Mouse (Mus musculus) midbrain, embryonic 16.5 days (tissue): Measurements from ENCODE around the gene Zfr. TPM values are rescaled to one million over a fixed set of nuclear protein-coding genes. Genes with fewer than 3 reads are reported as not detected.
"Not testable (repeated sequence)": the region's sequence is repeated elsewhere in the genome, so short reads cannot be mapped to it uniquely, and the experiment has no call there.

Experiments
- ATAC-seq: fragments of 200-750 bp; cut with Nextera tagmentation; 2 replicates; pipeline ENCODE4 v1.8.0; 2017; ENCODE audit warnings: moderate TSS enrichment
- H3K27ac ChIP-seq: fragments of 300-500 bp; sonication (generic); 2 replicates; pipeline ENCODE4 v1.5.1; 2014; ENCODE audit warnings: mild to moderate bottlenecking, low read length, mixed read lengths
- H3K27me3 ChIP-seq: fragments of 300-500 bp; sonication (generic); 2 replicates; pipeline ENCODE4 v1.6.1; 2014; ENCODE audit warnings: low read depth, low read length, mixed read lengths; ENCODE audit not compliant: control insufficient read depth, insufficient read depth
- H3K36me3 ChIP-seq: fragments of 300-500 bp; sonication (generic); 2 replicates; pipeline ENCODE4 v1.6.1; 2014; ENCODE audit warnings: mild to moderate bottlenecking, low read length, moderate library complexity, mixed read lengths; ENCODE audit not compliant: control insufficient read depth, insufficient read depth
- H3K4me1 ChIP-seq: fragments of 300-500 bp; sonication (generic); 2 replicates; pipeline ENCODE4 v1.6.1; 2014; ENCODE audit warnings: mild to moderate bottlenecking, low read length, mixed read lengths; ENCODE audit not compliant: control insufficient read depth, insufficient read depth
- H3K4me2 ChIP-seq: fragments of 300-500 bp; sonication (generic); 2 replicates; pipeline ENCODE4 v1.6.1; 2014; ENCODE audit warnings: mild to moderate bottlenecking, low read length, mixed read lengths
- H3K4me3 ChIP-seq: fragments of 300-500 bp; sonication (generic); 2 replicates; pipeline ENCODE4 v1.5.1; 2014; ENCODE audit warnings: low read depth, mild to moderate bottlenecking, low read length, moderate library complexity, mixed read lengths
- H3K9ac ChIP-seq: fragments of 300-500 bp; sonication (generic); 2 replicates; pipeline ENCODE4 v1.6.1; 2014; ENCODE audit warnings: low read depth, low read length, mixed read lengths
- H3K9me3 ChIP-seq: fragments of 300-500 bp; sonication (generic); replicated peaks from 2 replicates; pipeline ENCODE4 v1.6.1; 2014; ENCODE audit warnings: mild to moderate bottlenecking, low read length, mixed read lengths; ENCODE audit not compliant: control insufficient read depth, poor library complexity, severe bottlenecking
- WGBS: fragments of 180-500 bp; shearing (Covaris S2); extraction: QIAGEN DNeasy Blood & Tissue Kit; methylation state at CpG from one replicate; pipeline ENCODE4 v1.1.7; 2014; 5-methylcytosine and 5-hydroxymethylcytosine counted together
- polyA plus RNA-seq: library from polyadenylated mRNA; unstranded; fragments of >200 nt; fragmentation: Nextera tagmentation; extraction: Ambion mirVana; gene quantifications from 2 replicates; pipeline ENCODE4 v1.2.1, GENCODE M21; 2015

Gene Zfr
- polyA plus RNA-seq, 1 experiment from 2014 or later = 161 TPM

- Histone ChIP-seq H3K9me3 (no peaks in the 10 kb centered on the region), H3K4me3 (no peak overlapping the region), H3K27me3 (no peaks in the 10 kb centered on the region), H3K9ac (no peak overlapping the region), H3K4me2 (no peak overlapping the region), H3K27ac (no peak overlapping the region), H3K4me1 (no peaks in the 10 kb centered on the region), H3K36me3 (no peaks in the 10 kb centered on the region)
- ATAC-seq = no peak
- WGBS = 94% methylated on average over 5 of the region's 5 CpGs
Observed at GRCm38 (mm10) chr15:12215415-12215718, 97.7 kb downstream of the Zfr start.

- Histone ChIP-seq H3K9me3 (no peaks in the 10 kb centered on the region), H3K36me3 (no peaks in the 10 kb centered on the region), H3K4me1 (no peaks in the 10 kb centered on the region), H3K9ac (no peak overlapping the region), H3K4me3 (no peak overlapping the region), H3K4me2 (no peak overlapping the region), H3K27ac (no peak overlapping the region), H3K27me3 (no peaks in the 10 kb centered on the region)
- WGBS = 97% methylated on average over 8 of the region's 8 CpGs
- no peak for ATAC-seq
Observed at GRCm38 (mm10) chr15:12216119-12216518, 98.5 kb downstream of the Zfr start.

- Histone ChIP-seq H3K27ac (no peak overlapping the region), H3K9me3 (no peaks in the 10 kb centered on the region), H3K4me2 (no peak overlapping the region), H3K4me1 (no peaks in the 10 kb centered on the region), H3K36me3 (no peaks in the 10 kb centered on the region), H3K27me3 (no peaks in the 10 kb centered on the region), H3K9ac (no peak overlapping the region), H3K4me3 (no peak overlapping the region)
- ATAC-seq = no peak
- WGBS = 84% methylated on average over 13 of the region's 13 CpGs
Observed at GRCm38 (mm10) chr15:12216798-12217197, 99.2 kb downstream of the Zfr start.

- H3K27me3 ChIP-seq, H3K36me3 ChIP-seq, H3K27ac ChIP-seq, H3K4me2 ChIP-seq, H3K4me1 ChIP-seq, ATAC-seq, H3K9me3 ChIP-seq, H3K4me3 ChIP-seq, H3K9ac ChIP-seq: not testable (repeated sequence)
- 94% methylated on average over 3 of the region's 3 CpGs for WGBS
Observed at GRCm38 (mm10) chr15:12217332-12217731, 99.7 kb downstream of the Zfr start.

- H3K4me1 ChIP-seq = peaks cover 9% of the 10 kb centered on the region
- 34% methylated on average over 5 of the region's 5 CpGs for WGBS
- no peak overlapping the region for H3K4me3 ChIP-seq
- ATAC-seq = no peak
- H3K4me2 ChIP-seq = no peak overlapping the region
- H3K27ac ChIP-seq = no peak overlapping the region
- no peaks in the 10 kb centered on the region for H3K27me3 ChIP-seq
- no peaks in the 10 kb centered on the region for H3K9me3 ChIP-seq
- no peaks in the 10 kb centered on the region for H3K36me3 ChIP-seq
- no peak overlapping the region for H3K9ac ChIP-seq
Observed at GRCm38 (mm10) chr15:12217849-12218248, 100.2 kb downstream of the Zfr start.

GRCm38 (mm10) chr15:12218583-12219382 lies 101.2 kb downstream of the Zfr start:
- ATAC-seq = no peak
- Histone ChIP-seq H3K9me3 (no peaks in the 10 kb centered on the region), H3K27me3 (no peaks in the 10 kb centered on the region), H3K4me2 (no peak overlapping the region), H3K4me3 (no peak overlapping the region), H3K4me1 (peaks cover 11% of the 10 kb centered on the region), H3K9ac (no peak overlapping the region), H3K36me3 (no peaks in the 10 kb centered on the region), H3K27ac (no peak overlapping the region)
- WGBS = 94% methylated on average over 11 of the region's 11 CpGs

- ATAC-seq = no peak
- H3K4me2 ChIP-seq = no peak overlapping the region
- WGBS = 87% methylated on average over 13 of the region's 13 CpGs
- no peaks in the 10 kb centered on the region for H3K36me3 ChIP-seq
- H3K9ac ChIP-seq = no peak overlapping the region
- peaks cover 11% of the 10 kb centered on the region for H3K4me1 ChIP-seq
- no peaks in the 10 kb centered on the region for H3K27me3 ChIP-seq
- no peak overlapping the region for H3K4me3 ChIP-seq
- no peak overlapping the region for H3K27ac ChIP-seq
- no peaks in the 10 kb centered on the region for H3K9me3 ChIP-seq
Observed at GRCm38 (mm10) chr15:12221131-12221530, 103.5 kb downstream of the Zfr start.

- Histone ChIP-seq H3K4me1 (peaks cover 11% of the 10 kb centered on the region), H3K9ac (no peak overlapping the region), H3K9me3 (no peaks in the 10 kb centered on the region), H3K36me3 (no peaks in the 10 kb centered on the region), H3K27ac (no peak overlapping the region), H3K4me2 (no peak overlapping the region), H3K4me3 (no peak overlapping the region), H3K27me3 (no peaks in the 10 kb centered on the region)
- 0 out of 2 replicates have a peak, but pooled peaks have one; percentile 41 for ATAC-seq
- WGBS = 11% methylated on average over 8 of the region's 8 CpGs
Observed at GRCm38 (mm10) chr15:12222564-12223302, 105.1 kb downstream of the Zfr start.

GRCm38 (mm10) chr15:12223393-12223792 lies 105.8 kb downstream of the Zfr start:
- no peak overlapping the region for H3K27ac ChIP-seq
- no peak overlapping the region for H3K4me3 ChIP-seq
- 61% methylated on average over 6 of the region's 6 CpGs for WGBS
- H3K9me3 ChIP-seq = no peaks in the 10 kb centered on the region
- ATAC-seq = no peak
- no peak overlapping the region for H3K4me2 ChIP-seq
- H3K36me3 ChIP-seq = no peaks in the 10 kb centered on the region
- H3K27me3 ChIP-seq = no peaks in the 10 kb centered on the region
- peaks cover 11% of the 10 kb centered on the region for H3K4me1 ChIP-seq
- no peak overlapping the region for H3K9ac ChIP-seq
